Mouse (Mus musculus) heart, adult 8-10 months (tissue): ENCODE data around the gene Rxrb. TPM values are rescaled to one million over a fixed set of nuclear protein-coding genes. Genes with fewer than 3 reads are reported as not detected.

ENCODE experiments used
- DNase-seq: peaks from one replicate; pipeline ENCODE4 v3.0.0; 2022; ENCODE audit warnings: low spot score
- total RNA-seq, 4 experiments: library from RNA; stranded (reverse); gene quantifications; 2 replicates each; pipeline ENCODE4 v1.2.4; 2022

Gene Rxrb
- total RNA-seq, 4 experiments from 2014 or later = 33.4 to 46.3 (median 42.3) TPM

DNA sequence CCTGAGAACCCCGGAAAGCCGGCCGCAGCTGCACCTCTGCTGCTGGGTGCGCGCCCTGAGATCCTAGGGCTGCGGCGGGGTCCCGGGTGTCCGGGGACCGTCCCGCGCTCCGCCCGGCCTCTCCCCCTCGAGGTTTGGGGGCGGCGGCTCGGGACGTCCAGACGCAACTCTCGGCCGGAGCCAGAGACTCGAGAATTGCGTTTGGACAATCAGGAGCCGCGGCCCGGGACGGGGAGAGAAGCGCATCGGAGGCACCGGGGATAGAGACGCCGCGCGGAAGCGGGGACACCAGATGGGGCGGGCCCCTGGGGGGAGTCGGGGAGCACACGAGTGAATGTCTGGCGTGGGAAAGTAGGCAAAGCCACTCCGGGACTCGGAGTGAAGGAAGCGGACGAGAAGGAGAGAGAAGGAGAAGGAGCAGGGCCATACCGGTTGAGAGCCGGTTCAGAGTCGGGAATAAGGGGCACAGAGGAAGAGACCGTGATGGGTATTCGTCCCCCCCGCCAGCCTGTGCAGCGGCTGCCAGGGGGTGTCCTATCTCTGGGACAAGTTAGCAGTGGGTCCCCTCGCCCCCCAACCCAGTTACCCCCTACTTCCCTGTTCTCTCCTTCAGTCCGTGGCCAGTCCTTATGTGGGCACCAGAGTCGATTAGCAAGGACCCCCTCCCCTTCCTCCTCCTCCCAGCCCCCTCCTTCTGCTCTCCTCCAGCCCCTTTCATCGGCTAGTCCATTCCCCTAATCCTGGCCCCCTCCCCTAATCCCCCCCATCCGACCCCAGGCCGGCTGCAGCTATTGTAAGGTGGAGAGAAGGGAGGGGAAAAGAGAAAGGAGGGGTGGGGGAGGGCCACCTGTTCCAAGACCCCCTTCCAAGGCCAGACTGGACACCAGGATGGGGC lies 6.5 kb upstream of the Rxrb start:
- no peak for DNase-seq

DNA sequence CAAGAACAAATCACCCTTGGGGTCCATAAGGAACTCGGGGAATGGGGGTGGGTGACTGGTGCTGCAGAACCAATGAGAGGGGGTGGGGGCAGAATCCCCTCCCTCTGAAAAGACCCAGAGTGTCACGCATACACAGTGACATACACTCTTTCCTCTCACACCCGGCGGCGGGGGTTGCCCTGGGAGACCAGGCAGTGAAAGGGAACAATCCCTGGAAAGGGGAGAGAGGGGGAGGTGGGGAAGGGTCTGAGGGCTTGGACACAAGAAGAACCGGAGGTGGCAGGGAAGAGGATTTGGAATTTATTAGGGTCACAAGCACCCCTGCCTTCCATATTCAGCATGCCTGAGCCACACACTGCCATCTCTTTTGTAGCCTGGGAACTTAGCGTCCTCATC lies 5.9 kb upstream of the Rxrb start:
- no peak for DNase-seq

DNA sequence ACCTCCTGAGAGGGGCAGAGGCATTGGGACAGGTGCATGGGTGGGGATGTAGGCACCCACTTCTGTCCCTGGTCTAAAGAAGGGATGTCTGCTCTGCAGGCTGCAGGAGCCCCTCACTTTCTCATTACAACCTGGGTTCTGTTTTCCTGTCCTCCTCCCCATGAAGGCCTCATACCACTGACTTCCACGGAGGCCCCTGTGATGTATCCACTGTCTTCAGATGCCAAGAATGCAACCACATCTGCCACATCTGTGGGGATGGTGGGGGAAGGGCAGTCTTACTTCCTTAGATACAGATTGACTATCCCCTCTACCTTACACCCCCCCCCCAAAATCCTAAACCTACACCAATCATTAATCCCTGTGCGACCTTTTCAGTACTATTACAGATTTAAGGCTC lies 5.4 kb upstream of the Rxrb start:
- no peak for DNase-seq

DNA sequence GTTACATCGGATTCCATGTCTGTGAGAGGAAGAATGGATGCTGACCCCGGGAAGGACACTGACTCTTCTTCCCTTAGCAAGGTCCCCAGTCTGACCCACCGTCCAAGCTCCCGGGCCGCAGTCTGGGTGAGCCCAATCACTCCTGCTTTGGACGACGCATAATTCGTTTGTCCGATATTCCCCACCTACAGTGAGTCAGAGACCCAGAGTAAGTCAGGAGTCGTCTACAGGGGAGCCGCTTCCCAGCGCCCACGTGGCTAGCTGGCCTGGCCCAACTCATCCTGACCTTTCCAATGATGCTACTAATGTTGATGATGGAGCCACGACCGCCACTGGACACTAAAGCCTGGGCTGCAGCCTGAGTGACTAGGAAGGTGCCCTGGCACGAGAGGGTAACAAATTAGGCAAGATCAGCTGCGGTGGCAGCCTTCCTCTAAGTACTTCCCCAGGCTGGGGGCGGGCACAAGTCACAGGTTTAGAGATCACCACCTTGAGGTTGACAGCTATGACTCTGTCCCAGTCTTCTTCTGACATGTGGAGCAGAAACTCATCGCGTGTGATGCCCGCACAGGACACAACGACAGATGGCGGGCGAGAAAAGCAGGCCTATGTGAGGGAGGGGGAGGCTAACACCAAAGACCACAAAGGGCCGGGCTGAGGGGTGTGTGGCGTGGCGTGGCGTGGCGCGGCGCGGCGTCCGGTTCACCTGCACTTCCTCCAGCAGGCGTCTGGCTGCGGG lies 4.5 kb upstream of the Rxrb start:
- no peak for DNase-seq

DNA sequence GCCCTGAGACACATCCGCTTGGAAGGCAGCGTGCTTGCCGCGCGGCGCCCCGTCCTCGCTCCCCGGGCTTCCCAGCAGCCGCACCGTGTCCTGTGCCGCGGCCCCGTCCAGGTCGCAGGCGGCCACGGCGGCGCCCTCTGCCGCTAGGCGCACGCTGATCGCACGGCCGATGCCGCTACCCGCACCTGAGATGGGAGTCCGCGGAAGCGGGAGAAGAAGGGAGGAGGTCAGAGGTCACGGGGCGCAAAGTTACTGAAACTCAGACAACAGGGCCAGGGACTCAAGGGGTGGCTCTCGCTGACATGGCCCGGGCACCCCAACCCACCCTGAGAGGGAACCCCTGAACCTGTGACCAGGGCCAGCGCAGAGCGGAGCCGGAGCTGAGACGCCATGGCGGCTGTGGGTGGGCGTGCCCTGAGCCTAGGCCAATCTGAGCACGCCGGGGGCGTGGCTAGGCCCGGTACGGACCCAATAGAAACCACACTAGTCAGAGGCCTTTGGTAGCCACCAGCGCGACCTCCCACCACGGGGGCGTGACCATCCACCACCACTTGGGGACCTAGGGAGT lies 3.9 kb upstream of the Rxrb start, which contains the start of gene H2-Ke6:
Gene H2-Ke6 (minus strand): TSS at position 405 of the 568 bp plus-strand sequence.
- DNase-seq = peak; percentile 90

DNA sequence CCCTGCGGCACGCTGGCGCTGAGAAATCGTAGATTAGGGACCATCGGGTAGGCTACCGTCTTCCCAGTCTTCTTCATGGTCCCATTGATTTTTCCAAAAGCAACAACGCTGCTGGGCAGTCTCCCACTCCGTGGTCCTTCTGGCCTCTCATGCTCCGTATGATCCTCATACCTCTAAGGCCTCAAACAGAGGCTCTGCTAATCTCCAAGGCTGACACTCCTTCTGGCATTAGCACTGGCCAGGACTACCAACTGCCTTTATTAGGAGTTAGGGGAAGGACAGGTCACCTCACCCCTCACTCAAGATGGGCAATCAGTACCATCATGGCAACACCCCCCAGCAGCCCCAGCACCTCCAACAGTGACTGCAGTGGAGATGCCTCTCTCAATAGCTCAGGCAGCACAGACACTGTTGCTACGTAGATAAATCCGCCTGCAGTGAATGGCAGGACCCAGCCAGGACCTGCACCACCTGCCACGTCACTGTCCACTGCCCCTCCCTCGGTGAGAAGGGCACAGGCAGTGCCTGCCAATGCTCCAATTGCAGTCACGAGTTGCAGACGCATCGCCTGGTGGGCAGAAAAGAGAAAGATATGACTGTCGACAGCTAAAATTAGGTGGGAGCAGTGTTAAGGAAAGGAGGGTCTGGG lies 3.0 kb upstream of the Rxrb start:
- DNase-seq = peak; percentile 39

DNA sequence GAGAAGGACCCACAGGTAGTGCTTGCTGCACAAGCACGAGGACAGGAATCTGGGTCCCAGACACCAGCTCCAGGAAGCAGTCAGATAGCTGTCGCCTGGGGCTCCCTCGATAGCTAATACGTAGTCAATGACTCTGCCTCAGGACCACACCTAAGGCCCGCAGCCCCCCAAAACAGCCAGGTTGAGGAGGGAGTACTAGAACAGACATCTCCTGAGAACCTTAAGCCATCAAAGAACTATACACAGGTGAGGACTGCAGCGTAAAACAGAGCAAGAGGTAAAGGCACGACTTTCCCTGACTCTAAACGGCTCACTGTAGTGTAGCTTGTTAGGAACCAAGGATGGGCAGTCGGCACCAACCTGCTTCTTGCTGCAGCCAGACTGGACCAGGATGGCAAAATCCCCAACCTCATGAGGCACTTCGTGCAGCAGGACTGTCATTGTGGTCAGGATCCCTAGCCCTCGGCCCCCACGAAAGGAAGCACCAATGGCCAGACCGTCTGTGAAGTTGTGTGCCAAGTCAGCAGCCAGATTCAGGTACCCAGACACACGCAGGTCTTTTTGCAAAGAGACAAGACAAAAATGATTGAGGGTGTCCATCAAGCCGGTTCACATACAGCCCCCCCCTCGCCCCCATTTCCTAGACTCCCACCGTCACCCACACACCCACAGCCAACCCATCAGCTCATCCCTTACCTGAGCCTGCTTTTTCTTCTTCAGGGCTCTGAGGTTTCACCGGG lies 2.3 kb upstream of the Rxrb start:
- no peak for DNase-seq

DNA sequence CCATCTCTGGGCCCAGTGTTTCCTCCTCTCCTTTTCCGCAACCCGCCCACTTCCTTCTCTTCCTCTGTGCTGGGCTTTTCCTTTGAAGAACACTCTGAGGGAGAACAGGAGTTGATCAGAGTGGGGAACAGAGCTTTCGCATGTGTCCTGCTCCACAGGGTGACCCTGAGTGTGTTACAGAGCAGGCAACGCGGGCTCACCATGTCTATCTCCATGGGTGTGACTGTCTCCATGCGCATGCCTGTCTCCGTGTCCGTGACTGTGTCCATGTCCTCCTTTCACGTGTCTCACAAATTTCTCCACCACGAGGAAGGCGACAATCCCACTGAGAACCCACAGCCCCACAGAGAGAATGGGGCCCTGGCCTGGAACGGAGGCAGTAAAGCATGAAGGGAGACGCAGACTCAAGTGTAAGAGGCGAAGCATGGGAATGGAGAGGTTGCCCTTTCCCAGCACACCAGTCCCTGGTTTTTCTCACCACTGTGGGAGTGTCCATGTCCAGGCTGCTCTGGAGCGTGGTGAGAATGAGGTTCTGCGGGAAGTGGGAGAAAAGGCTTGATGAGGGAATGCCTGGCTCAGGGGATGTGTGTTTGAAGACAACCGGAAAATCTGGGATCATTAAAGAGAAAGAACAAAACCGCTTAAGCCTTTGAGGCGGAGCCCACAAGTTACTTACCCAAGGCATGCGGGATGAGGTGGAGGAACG lies 1.6 kb upstream of the Rxrb start:
- no peak for DNase-seq

DNA sequence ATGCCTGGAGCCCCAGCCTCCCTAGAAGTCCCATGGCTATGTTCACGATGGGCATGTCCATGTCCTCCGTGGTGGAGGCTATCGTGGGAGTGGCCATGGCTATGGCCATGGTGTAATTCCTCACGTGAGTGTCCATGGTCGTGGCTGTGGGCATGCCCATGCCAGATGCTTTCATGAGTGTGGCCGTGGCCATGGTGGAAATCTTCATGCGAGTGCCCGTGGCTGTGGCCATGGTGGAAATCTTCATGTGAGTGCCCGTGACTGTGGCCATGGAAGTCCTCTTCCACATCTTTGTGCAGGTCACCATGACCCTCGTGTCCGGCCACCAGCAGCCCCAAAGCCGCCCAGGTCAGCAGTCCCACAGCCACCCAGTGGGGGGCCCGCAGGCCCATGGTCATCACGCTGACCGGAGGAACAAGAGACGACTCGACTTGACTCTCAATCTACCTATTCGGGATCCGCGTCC lies 718 bp upstream of the Rxrb start:
- no peak for DNase-seq

DNA sequence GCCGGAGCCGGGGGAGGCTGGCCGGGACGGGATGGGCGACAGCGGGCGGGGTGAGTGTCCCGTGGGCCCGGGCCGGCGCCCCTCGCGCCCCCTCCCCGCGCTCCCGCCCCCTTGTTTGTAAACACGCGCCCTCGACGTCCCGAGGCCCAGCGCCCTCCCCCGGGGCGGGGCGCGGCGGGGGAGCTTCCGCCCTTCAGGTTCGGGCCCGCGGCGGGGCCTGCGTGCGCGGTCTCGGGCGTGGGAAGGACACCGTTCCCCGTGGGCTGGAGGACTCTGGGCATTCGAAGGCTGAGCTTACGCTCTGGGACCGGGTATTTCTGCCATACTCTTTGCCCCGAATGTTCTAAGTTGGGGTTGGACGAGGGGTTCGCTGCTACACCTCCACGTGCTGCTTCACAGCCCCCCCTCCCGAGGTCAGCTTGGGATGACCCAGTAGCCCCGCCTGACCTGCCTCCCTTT lies 591 bp downstream of the Rxrb start:
- no peak for DNase-seq

DNA sequence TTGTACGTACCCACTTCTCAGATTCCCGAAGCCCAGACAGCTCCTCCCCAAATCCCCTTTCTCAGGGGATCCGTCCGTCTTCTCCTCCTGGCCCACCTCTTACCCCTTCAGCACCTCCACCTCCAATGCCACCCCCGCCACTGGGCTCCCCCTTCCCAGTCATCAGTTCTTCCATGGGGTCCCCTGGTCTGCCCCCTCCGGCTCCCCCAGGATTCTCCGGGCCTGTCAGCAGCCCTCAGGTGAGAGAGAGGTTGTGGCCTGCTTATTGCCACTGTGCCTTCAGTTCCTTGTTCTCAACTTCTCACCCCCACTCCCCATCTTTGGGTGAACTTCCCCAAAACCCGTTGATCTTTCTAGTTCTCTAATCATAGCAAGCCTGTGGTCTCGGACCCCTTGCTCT lies 1.2 kb downstream of the Rxrb start:
- no peak for DNase-seq

DNA sequence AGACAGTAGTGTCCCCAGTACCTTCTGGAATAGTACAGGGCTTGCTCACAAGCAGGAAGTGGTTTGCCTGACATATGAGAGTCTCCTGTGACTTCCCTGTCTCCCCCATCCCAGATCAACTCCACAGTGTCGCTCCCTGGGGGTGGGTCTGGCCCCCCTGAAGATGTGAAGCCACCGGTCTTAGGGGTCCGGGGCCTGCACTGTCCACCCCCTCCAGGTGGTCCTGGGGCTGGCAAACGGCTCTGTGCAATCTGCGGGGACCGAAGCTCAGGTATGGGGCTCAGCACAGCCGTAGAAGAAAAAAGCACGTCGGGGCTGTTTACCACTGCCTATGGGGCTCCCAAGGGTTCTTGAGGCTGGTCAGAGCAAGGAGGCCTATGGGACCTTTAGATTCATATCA lies 1.8 kb downstream of the Rxrb start:
- DNase-seq = no peak

DNA sequence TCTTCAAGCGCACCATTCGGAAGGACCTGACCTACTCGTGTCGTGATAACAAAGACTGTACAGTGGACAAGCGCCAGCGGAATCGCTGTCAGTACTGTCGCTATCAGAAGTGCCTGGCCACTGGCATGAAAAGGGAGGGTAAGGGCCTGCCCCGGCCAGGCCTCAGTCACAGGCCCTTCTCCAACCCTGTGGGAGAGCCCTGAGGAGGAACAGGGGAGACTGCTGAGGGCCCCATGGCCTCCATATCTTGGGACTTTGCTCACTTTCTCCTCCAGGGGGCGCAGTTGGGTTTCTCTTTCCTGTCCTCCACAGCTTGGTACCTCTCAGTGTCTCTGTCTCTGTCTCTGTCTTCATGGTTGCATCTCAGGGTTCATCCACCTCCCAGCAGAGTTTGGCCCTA lies 2.5 kb downstream of the Rxrb start:
- DNase-seq = peak; percentile 68

DNA sequence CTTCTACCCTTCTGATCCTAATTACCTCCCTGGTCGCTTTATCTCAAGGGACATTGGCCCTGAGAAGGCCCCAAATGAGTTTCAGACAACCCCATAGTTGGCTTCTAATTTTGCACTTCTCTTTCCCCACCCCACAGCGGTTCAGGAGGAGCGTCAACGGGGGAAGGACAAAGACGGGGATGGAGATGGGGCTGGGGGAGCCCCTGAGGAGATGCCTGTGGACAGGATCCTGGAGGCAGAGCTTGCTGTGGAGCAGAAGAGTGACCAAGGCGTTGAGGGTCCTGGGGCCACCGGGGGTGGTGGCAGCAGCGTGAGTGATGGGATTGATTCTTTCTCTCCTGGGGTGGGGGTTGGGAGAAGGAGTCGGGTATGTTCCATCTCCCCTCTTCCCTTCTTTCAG lies 3.9 kb downstream of the Rxrb start:
- DNase-seq = no peak

DNA sequence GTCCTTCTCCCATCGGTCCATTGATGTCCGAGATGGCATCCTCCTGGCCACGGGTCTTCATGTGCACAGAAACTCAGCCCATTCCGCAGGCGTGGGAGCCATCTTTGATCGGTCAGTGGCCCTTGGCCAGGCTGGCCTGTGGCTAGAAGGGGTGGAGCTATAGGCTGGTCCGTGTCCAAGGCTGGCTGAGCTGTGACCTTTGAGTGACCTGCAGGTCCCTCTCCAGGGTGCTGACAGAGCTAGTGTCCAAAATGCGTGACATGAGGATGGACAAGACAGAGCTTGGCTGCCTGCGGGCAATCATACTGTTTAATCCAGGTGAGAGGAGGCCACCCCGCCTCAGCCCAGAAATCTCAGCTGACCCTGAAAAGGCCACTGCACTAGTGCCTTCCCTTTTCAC lies 5.0 kb downstream of the Rxrb start:
- no peak for DNase-seq

DNA sequence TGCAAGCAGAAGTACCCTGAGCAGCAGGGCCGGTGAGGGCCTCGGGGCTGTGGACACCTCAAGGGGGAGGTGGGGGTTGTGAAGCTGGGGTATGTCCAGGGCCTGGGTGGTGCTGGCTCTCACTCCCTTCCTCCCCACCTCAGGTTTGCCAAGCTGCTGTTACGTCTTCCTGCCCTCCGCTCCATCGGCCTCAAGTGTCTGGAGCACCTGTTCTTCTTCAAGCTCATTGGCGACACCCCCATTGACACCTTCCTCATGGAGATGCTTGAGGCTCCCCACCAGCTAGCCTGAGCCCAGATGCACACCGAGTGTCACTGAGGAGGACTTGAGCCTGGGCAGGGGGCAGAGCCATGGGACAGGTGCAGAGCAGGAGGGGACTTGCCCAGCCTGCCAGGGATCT lies 5.6 kb downstream of the Rxrb start:
- DNase-seq = no peak

DNA sequence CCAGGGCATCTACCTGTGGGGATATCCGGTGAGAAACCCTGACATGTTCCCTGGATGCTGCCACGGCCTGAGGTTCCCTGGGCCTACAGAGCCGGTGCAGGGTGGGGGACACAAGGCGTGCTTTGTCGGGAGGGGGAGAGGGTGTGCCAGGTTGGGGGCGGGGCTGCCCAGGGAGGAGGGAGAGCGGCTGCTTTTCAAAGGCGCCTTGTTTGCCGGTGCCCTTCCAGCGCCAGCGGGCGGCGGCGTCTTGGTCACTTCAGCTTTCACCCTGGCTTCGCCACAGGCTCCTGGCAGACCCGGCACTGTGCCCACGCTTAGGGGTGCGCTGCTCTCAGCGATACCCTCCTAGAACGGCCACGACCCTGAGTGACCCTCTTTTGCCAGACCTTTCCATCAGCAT lies 6.8 kb downstream of the Rxrb start:
- no peak for DNase-seq

DNA sequence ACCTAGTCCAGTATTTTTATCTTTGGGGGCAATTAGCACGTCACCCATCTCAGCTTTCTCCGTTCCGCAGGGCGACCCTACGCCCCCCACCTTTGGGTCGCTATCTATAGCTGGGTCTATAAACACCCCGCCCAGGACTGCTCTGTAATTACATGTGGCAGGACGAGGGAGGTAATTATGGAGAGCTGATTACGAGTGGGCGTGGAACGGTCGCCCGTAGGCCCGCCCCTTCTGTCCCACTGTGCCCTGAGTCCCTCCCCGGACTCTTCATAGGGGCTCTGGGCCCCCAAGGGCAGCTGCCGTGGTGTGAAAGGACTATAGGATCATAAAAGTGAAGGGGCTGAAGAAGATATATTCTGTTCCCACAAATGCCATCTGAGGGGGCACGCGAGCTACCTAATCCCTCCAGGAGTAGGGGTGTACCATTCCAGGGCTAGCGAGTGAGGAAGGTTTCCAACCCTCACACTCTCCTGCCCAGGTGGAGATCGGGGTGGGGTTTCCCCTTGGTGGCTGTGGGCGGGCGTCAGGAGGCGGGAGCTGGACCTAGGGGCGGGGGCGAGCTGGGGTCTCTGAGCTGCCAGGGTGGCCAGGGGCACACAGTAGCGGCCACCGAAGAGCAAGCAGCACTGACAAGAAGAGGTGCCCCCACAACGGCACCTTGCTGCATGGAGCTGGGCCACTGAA lies 7.4 kb downstream of the Rxrb start, which contains the start of gene Col11a2:
Gene Col11a2 (plus strand): TSS at position 560 of the 684 bp plus-strand sequence.
- no peak for DNase-seq

DNA sequence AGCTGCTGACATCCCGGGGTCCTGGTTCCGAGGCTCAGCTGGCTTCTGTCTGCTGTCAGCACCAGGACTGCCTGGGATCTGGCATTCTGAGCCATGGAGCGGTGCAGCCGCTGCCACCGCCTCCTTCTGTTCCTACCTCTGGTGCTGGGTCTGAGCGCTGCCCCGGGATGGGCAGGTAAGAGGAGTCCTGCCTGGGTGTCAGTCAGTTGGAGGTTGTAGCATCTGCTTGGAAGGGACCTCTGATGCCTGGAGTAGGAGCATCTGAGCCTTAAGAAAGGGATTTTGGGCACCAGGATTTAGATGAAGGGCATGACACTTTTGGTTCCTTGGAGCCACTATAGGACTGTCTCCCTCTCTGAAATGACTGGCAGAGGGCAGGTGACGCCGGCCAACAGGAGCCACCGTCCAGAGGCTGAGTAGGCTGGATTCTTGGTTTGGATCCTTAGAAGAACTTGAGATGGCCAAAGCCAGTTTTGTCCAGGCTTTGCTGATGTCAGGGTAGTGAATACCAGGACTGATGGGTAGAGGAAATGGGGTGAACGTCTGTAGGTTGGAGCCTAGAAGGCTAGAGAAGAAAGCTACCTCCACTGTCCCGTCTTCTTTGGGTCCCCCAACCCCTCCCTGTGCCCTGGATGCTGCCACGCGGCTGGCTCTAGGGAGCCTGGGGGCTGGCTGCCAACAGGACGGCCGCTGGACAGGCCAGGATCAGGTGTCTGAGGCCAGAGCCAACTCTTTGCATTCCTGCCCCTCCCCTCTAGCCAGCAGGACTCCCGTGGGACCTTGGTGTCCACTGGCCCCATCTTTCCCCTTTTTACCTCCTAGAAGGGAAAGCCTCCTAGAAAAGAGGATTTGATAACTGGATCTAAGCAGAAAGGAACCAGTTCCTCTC lies 8.2 kb downstream of the Rxrb start:
- no peak for DNase-seq
